Comparison of ENCODE assay signal across 8 mouse cellular contexts in the genomic region with DNA sequence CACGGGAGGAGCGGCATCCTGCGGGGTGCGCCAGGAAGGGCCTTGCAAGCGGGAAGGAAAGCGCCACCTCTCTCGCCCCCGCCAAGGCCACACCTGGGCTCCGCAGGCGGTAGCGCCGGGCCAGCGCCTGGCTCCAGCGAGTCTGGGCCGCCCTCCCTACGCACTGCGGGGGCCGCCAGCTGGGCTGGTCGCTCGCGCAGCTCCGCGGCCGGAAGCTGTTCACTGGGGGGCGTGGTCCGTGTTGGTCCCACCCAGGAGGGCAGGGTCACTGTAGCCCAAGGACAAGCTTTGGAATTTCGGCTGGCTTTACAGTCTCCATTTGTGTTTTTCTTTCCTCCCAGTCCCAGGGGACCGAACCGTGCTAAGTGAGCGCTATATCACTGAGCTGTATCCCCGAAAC. TPM values are rescaled to one million over a fixed set of nuclear protein-coding genes. Genes with fewer than 3 reads are reported as not detected.
DNase-seq lines count a peak whose midpoint lies in the region; ATAC-seq and TF ChIP-seq lines count a peak whose summit lies in the region.

No protein-coding gene starts in this region.

- peaks cover 20% of the 10 kb centered on the region for H3K4me1 ChIP-seq in hindbrain, embryonic 11.5 days (replicated peaks; ENCODE audit: control insufficient read depth, insufficient read depth, low read length)
- H3K4me1 ChIP-seq in lung, postnatal 0 days (ENCODE audit: insufficient read depth, low read depth, low read length) = peaks cover 22% of the 10 kb centered on the region

- peaks cover 7% of the 10 kb centered on the region; the same call in 1 of the 2 replicates for H3K36me3 ChIP-seq in hindbrain, embryonic 11.5 days (ENCODE audit: control insufficient read depth, insufficient read depth, low read length)
- H3K36me3 ChIP-seq in lung, postnatal 0 days (ENCODE audit: insufficient read depth, low read length) = peaks cover 13% of the 10 kb centered on the region; the same call in 1 of the 2 replicates

- H3K9ac ChIP-seq in hindbrain, embryonic 11.5 days (ENCODE audit: low read depth, low read length) = peak overlapping the region; percentile 71
- H3K9ac ChIP-seq in lung, postnatal 0 days (replicated peaks; ENCODE audit: low read depth) = peak overlapping the region; percentile 55

- TF ChIP-seq EP300 in lung, postnatal 0 days (IDR thresholded peaks at IDR 0.05) = 0 out of 2 replicates have a peak, but pooled peaks have one; percentile 41

- 1% methylated on average over 31 of the region's 31 CpGs for WGBS in hindbrain, embryonic 11.5 days
- 2% methylated on average over 26 of the region's 31 CpGs for WGBS in lung, postnatal 0 days

- TF ChIP-seq CTCF in lung, postnatal 0 days (IDR thresholded peaks at IDR 0.05) = peak; percentile 27; the same call in 1 of the 2 replicates

- DNase-seq in adrenal gland, adult (ENCODE audit: inconsistent age in 2 of 2, low spot score in 1 of 2) = peak; percentile 96 to 97
- DNase-seq in cerebellum, postnatal 10 days = peak; percentile 89 to 92
- DNase-seq in frontal cortex, postnatal 14 days (ENCODE audit: low spot score in 2 of 2) = peak; percentile 66 to 69
- DNase-seq in hindbrain, embryonic 11.5 days (ENCODE audit: low spot score) = peak; percentile 88
- DNase-seq in layer of hippocampus, postnatal 25 days (ENCODE audit: extremely low spot score in 1 of 2, low spot score in 1 of 2) = peak; percentile 38 to 49
- DNase-seq in lung, postnatal 0 days (ENCODE audit: low spot score) = peak; percentile 96
- peak; percentile 82 to 86 for DNase-seq in right cerebral cortex, postnatal 10 days (ENCODE audit: low spot score in 2 of 2)

- H3K4me3 ChIP-seq in hindbrain, embryonic 11.5 days (ENCODE audit: low read depth, low read length) = peak overlapping the region; percentile 35
- H3K4me3 ChIP-seq in lung, postnatal 0 days (ENCODE audit: low read depth, low read length) = peak overlapping the region; percentile 38

- H3K9me3 ChIP-seq in hindbrain, embryonic 11.5 days (ENCODE audit: control insufficient read depth, low read length) = no peaks in the 10 kb centered on the region
- no peaks in the 10 kb centered on the region for H3K9me3 ChIP-seq in lung, postnatal 0 days (ENCODE audit: low read length)

- no peaks in the 10 kb centered on the region for H3K27me3 ChIP-seq in hindbrain, embryonic 11.5 days (ENCODE audit: control insufficient read depth, insufficient read depth, low read length)
- no peaks in the 10 kb centered on the region for H3K27me3 ChIP-seq in lung, postnatal 0 days (replicated peaks; ENCODE audit: insufficient read depth, low read length)

- H3K4me2 ChIP-seq in hindbrain, embryonic 11.5 days (replicated peaks; ENCODE audit: low read depth, low read length) = peak overlapping the region; percentile 64
- peak overlapping the region; percentile 65 for H3K4me2 ChIP-seq in lung, postnatal 0 days (replicated peaks; ENCODE audit: low read depth, low read length)

- peak; percentile 94 for ATAC-seq in hindbrain, embryonic 11.5 days (ENCODE audit: low FRiP score)
- peak; percentile 98 for ATAC-seq in lung, postnatal 0 days
- no peak for ATAC-seq in CD4-positive, CD25-positive, alpha-beta regulatory T cell, adult 4 months

- H3K27ac ChIP-seq in hindbrain, embryonic 11.5 days (ENCODE audit: low read depth, low read length) = peak overlapping the region; percentile 83
- peak overlapping the region; percentile 90 for H3K27ac ChIP-seq in lung, postnatal 0 days (ENCODE audit: low read length)

RNA-seq across cellular contexts. Expression of gene Mcts2, which starts 20.8 kb away (rescaled TPM):
- polyA plus RNA-seq in hindbrain, embryonic 11.5 days (2014; fragmentation: Nextera tagmentation; extraction: Ambion mirVana) = 43.9 and 48.5 TPM in 2 replicates
- total RNA-seq in layer of hippocampus, postnatal 25 days (2021) = 10 to 100 TPM; 21.2 to 22.8 TPM
- polyA plus RNA-seq in lung, postnatal 0 days (2015; fragmentation: Nextera tagmentation; extraction: Ambion mirVana) = 19.4 and 20.8 TPM in 2 replicates
- polyA plus RNA-seq in CD4-positive, CD25-positive, alpha-beta regulatory T cell, adult 4 months (2017; shearing (Covaris generic)) = 1 to 10 TPM; 3.7 to 3.9 TPM

RNA-seq across cellular contexts. Expression of gene Id1, which starts 28.4 kb away (rescaled TPM):
- polyA plus RNA-seq in hindbrain, embryonic 11.5 days (2014; fragmentation: Nextera tagmentation; extraction: Ambion mirVana) = 166 and 168 TPM in 2 replicates
- 10 to 100 TPM; 19.6 to 22.4 TPM for total RNA-seq in layer of hippocampus, postnatal 25 days (2021)
- polyA plus RNA-seq in lung, postnatal 0 days (2015; fragmentation: Nextera tagmentation; extraction: Ambion mirVana) = 214 and 218 TPM in 2 replicates
- under 1 TPM; 0.75 to 0.82 TPM for polyA plus RNA-seq in CD4-positive, CD25-positive, alpha-beta regulatory T cell, adult 4 months (2017; shearing (Covaris generic))

RNA-seq across cellular contexts. Expression of gene H13, which starts 38.4 kb away (rescaled TPM):
- polyA plus RNA-seq in hindbrain, embryonic 11.5 days (2014; fragmentation: Nextera tagmentation; extraction: Ambion mirVana) = 124 and 138 TPM in 2 replicates
- 10 to 100 TPM; 78.4 to 81.8 TPM for total RNA-seq in layer of hippocampus, postnatal 25 days (2021)
- polyA plus RNA-seq in lung, postnatal 0 days (2015; fragmentation: Nextera tagmentation; extraction: Ambion mirVana) = 110 and 127 TPM in 2 replicates
- polyA plus RNA-seq in CD4-positive, CD25-positive, alpha-beta regulatory T cell, adult 4 months (2017; shearing (Covaris generic)) = 10 to 100 TPM; 76.1 to 76.2 TPM

RNA-seq across cellular contexts. Expression of gene Cox4i2, which starts 46.3 kb away (rescaled TPM):
- 4.1 and 4.4 TPM in 2 replicates for polyA plus RNA-seq in hindbrain, embryonic 11.5 days (2014; fragmentation: Nextera tagmentation; extraction: Ambion mirVana)
- 1 to 10 TPM; 2.0 to 2.7 TPM for total RNA-seq in layer of hippocampus, postnatal 25 days (2021)
- 204 and 228 TPM in 2 replicates for polyA plus RNA-seq in lung, postnatal 0 days (2015; fragmentation: Nextera tagmentation; extraction: Ambion mirVana)
- under 1 TPM in 1 of 2 experiments, not detected in 1; 0.46 TPM for polyA plus RNA-seq in CD4-positive, CD25-positive, alpha-beta regulatory T cell, adult 4 months (2017; shearing (Covaris generic))

Comparison
In these comparisons a context has a peak if more than half of its experiments do, and no peak if none do; other contexts are left out.
1. DNase-seq: peak in every context shown above with its lines; median percentile 96 in adrenal gland, adult; 96 in lung, postnatal 0 days; 90 in cerebellum, postnatal 10 days; 88 in hindbrain, embryonic 11.5 days; 84 in right cerebral cortex, postnatal 10 days; 68 in frontal cortex, postnatal 14 days; 44 in layer of hippocampus, postnatal 25 days.
2. RNA of gene Id1, which starts 28.4 kb away (polyA plus RNA-seq): 214 to 218 TPM in lung, postnatal 0 days and 166 to 168 TPM in hindbrain, embryonic 11.5 days; 0.75 to 0.82 TPM in CD4-positive, CD25-positive, alpha-beta regulatory T cell, adult 4 months; every median in the first group is over 10 times any median in the second.